In genomic region chr5:35104183-35104959, GRCm38 (mm10) we compare ENCODE assay signal across 8 mouse cellular contexts. TPM values are rescaled to one million over a fixed set of nuclear protein-coding genes. Genes with fewer than 3 reads are reported as not detected.
DNase-seq lines count a peak whose midpoint lies in the region; ATAC-seq and TF ChIP-seq lines count a peak whose summit lies in the region.

No protein-coding gene starts in this region.

- H3K9me3 ChIP-seq in erythroblast, embryonic 14.5 days (ENCODE audit: control insufficient read depth, low read length): no peaks in the 10 kb centered on the region
- H3K9me3 ChIP-seq in embryonic facial prominence, embryonic 11.5 days (replicated peaks; ENCODE audit: control insufficient read depth, low read length): no peaks in the 10 kb centered on the region
- H3K9me3 ChIP-seq in intestine, postnatal 0 days (ENCODE audit: control insufficient read depth): no peaks in the 10 kb centered on the region
- no peaks in the 10 kb centered on the region for H3K9me3 ChIP-seq in midbrain, embryonic 10.5 days (replicated peaks)

- H3K4me2 ChIP-seq in embryonic facial prominence, embryonic 11.5 days (ENCODE audit: low read depth, low read length): peak overlapping the region; percentile 47
- peak overlapping the region; percentile 79 for H3K4me2 ChIP-seq in intestine, postnatal 0 days (replicated peaks; ENCODE audit: low read depth)

- no peak for DNase-seq in embryonic facial prominence, embryonic 11.5 days (ENCODE audit: low spot score)
- no peak for DNase-seq in midbrain, embryonic 10.5 days (ENCODE audit: low spot score)
- no peak for DNase-seq in spleen, postnatal 14 days (ENCODE audit: low spot score in 2 of 2)
- no peak for DNase-seq in cerebellum, adult 9-10 months
- no peak for DNase-seq in right cerebral cortex, postnatal 25 days

- WGBS in embryonic facial prominence, embryonic 11.5 days: 56% methylated on average over 8 of the region's 8 CpGs
- WGBS in intestine, postnatal 0 days: 45% methylated on average over 8 of the region's 8 CpGs
- 63% methylated on average over 8 of the region's 8 CpGs for WGBS in midbrain, embryonic 10.5 days

- TF ChIP-seq CTCF in intestine, postnatal 0 days (IDR thresholded peaks at IDR 0.05; ENCODE audit: low read depth): no peak

- H3K9ac ChIP-seq in embryonic facial prominence, embryonic 11.5 days (replicated peaks; ENCODE audit: low read length): no peak overlapping the region
- H3K9ac ChIP-seq in intestine, postnatal 0 days (ENCODE audit: low read depth, low read length): peak overlapping the region; percentile 58; the same call in 1 of the 2 replicates

- peak overlapping the region; percentile 97 for H3K4me3 ChIP-seq in erythroblast, embryonic 14.5 days (replicated peaks)
- H3K4me3 ChIP-seq in embryonic facial prominence, embryonic 11.5 days (ENCODE audit: low read depth, low read length): peak overlapping the region; percentile 60
- peak overlapping the region; percentile 71 for H3K4me3 ChIP-seq in intestine, postnatal 0 days (ENCODE audit: low read depth, low read length)
- peak overlapping the region; percentile 70 for H3K4me3 ChIP-seq in midbrain, embryonic 10.5 days

- peaks cover 49% of the 10 kb centered on the region for H3K4me1 ChIP-seq in erythroblast, embryonic 14.5 days (ENCODE audit: control insufficient read depth)
- H3K4me1 ChIP-seq in embryonic facial prominence, embryonic 11.5 days (ENCODE audit: control insufficient read depth, insufficient read depth, low read length): peaks cover 2% of the 10 kb centered on the region; the same call in 1 of the 2 replicates
- H3K4me1 ChIP-seq in intestine, postnatal 0 days (replicated peaks; ENCODE audit: control insufficient read depth, insufficient read depth, low read length): peaks cover 12% of the 10 kb centered on the region; the same call in 1 of the 2 replicates
- peaks cover 28% of the 10 kb centered on the region for H3K4me1 ChIP-seq in midbrain, embryonic 10.5 days

- H3K27ac ChIP-seq in embryonic facial prominence, embryonic 11.5 days (replicated peaks; ENCODE audit: low read depth, low read length): no peak overlapping the region
- H3K27ac ChIP-seq in intestine, postnatal 0 days (ENCODE audit: low read depth, low read length): no peak overlapping the region
- peak overlapping the region; percentile 86; the same call in 1 of the 2 replicates for H3K27ac ChIP-seq in midbrain, embryonic 10.5 days (replicated peaks)

- peaks cover 15% of the 10 kb centered on the region for H3K27me3 ChIP-seq in erythroblast, embryonic 14.5 days (ENCODE audit: control insufficient read depth)
- no peaks in the 10 kb centered on the region for H3K27me3 ChIP-seq in embryonic facial prominence, embryonic 11.5 days (ENCODE audit: control insufficient read depth, insufficient read depth, low read length)
- no peaks in the 10 kb centered on the region for H3K27me3 ChIP-seq in intestine, postnatal 0 days (replicated peaks; ENCODE audit: control insufficient read depth, insufficient read depth, low read length)
- no peaks in the 10 kb centered on the region for H3K27me3 ChIP-seq in midbrain, embryonic 10.5 days (ENCODE audit: low read depth, poor library complexity, severe bottlenecking)

- no peak for ATAC-seq in erythroblast, adult 5-6 weeks (replicated peaks; ENCODE audit: low FRiP score, poor library complexity, severe bottlenecking)
- 0 out of 2 replicates have a peak, but pooled peaks have one; percentile 1 for ATAC-seq in embryonic facial prominence, embryonic 11.5 days (replicated peaks; ENCODE audit: insufficient number of reproducible peaks, low FRiP score, low TSS enrichment, low read depth)
- no peak for ATAC-seq in intestine, postnatal 0 days

- H3K36me3 ChIP-seq in erythroblast, embryonic 14.5 days (ENCODE audit: control insufficient read depth): peaks cover 44% of the 10 kb centered on the region
- peaks cover 5% of the 10 kb centered on the region for H3K36me3 ChIP-seq in embryonic facial prominence, embryonic 11.5 days (replicated peaks; ENCODE audit: control insufficient read depth, insufficient read depth, low read depth, low read length)
- H3K36me3 ChIP-seq in intestine, postnatal 0 days (ENCODE audit: control insufficient read depth, insufficient read depth): peaks cover 27% of the 10 kb centered on the region
- H3K36me3 ChIP-seq in midbrain, embryonic 10.5 days: peaks cover 38% of the 10 kb centered on the region

RNA-seq across cellular contexts. Expression of gene Lrpap1, which starts 1.2 kb away (rescaled TPM):
- 1.3 and 2.8 TPM in 2 replicates for polyA plus RNA-seq in erythroblast, embryonic 14.5 days (2012)
- 6.5 and 7.5 TPM in 2 replicates for total RNA-seq in erythroblast, adult 5-6 weeks (2015; ENCODE audit: low replicate concordance)
- total RNA-seq in erythroblast, adult 5-6 weeks (2017; ENCODE audit: low replicate concordance): 10.0 and 17.0 TPM in 2 replicates
- polyA plus RNA-seq in embryonic facial prominence, embryonic 11.5 days (2014; fragmentation: Nextera tagmentation; extraction: Ambion mirVana): 92.2 and 92.3 TPM in 2 replicates
- 47.7 and 50.6 TPM in 2 replicates for polyA plus RNA-seq in intestine, postnatal 0 days (2015; fragmentation: Nextera tagmentation; extraction: Ambion mirVana)
- polyA plus RNA-seq in midbrain, embryonic 10.5 days (2016; fragmentation: Nextera tagmentation; extraction: Ambion mirVana): 84.5 and 105 TPM in 2 replicates

RNA-seq across cellular contexts. Expression of gene Dok7, which starts 47.8 kb away (rescaled TPM):
- polyA plus RNA-seq in erythroblast, embryonic 14.5 days (2012): not detected in 2 replicates
- not detected in 2 replicates for total RNA-seq in erythroblast, adult 5-6 weeks (2015; ENCODE audit: low replicate concordance)
- total RNA-seq in erythroblast, adult 5-6 weeks (2017; ENCODE audit: low replicate concordance): not detected in 2 replicates
- 0.24 and 0.43 TPM in 2 replicates for polyA plus RNA-seq in embryonic facial prominence, embryonic 11.5 days (2014; fragmentation: Nextera tagmentation; extraction: Ambion mirVana)
- polyA plus RNA-seq in intestine, postnatal 0 days (2015; fragmentation: Nextera tagmentation; extraction: Ambion mirVana): 0.33 and 0.50 TPM in 2 replicates
- 0.27 and 0.42 TPM in 2 replicates for polyA plus RNA-seq in midbrain, embryonic 10.5 days (2016; fragmentation: Nextera tagmentation; extraction: Ambion mirVana)

Comparison
In these comparisons a context has a peak if more than half of its experiments do, and no peak if none do; other contexts are left out.
1. RNA of gene Lrpap1, which starts 1.2 kb away (polyA plus RNA-seq): 92.2 to 92.3 TPM in embryonic facial prominence, embryonic 11.5 days, 84.5 to 105 TPM in midbrain, embryonic 10.5 days and 47.7 to 50.6 TPM in intestine, postnatal 0 days; 1.3 to 2.8 TPM in erythroblast, embryonic 14.5 days; every median in the first group is over 10 times any median in the second.
2. Peak in every context shown above with its lines, with median percentiles within 50 percentile points of each other: H3K4me3 ChIP-seq.